Mouse (Mus musculus) cerebellum, postnatal 25 days (tissue): Measurements from ENCODE around the gene Arhgap10.

Experiments
- DNase-seq, 2 experiments: peaks; one replicate each; pipeline ENCODE4 v3.0.0; 2021; ENCODE audit warnings: mixed read lengths in 2 of 2

Arhgap10 gene

DNA sequence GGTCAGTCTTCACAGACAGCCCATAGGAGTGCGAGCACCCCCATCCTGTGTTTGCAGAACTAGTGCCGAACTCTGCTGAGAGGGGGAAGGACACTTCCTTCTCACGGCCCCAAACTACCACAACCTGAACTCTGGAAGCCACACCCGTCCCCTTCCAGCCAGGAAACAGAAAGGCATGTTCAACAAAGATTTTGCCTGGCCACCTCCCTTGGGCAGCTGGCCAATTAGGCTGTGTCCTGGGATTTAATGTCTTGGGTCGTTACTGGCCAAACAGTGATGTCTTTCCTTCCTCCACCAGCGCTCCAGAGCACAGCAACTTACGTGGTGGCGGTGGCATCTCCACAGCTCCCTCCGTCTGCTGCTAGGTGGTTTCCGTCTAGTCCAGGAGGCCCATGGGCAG lies 240.9 kb downstream of the Arhgap10 start:
- DNase-seq = no peak

DNA sequence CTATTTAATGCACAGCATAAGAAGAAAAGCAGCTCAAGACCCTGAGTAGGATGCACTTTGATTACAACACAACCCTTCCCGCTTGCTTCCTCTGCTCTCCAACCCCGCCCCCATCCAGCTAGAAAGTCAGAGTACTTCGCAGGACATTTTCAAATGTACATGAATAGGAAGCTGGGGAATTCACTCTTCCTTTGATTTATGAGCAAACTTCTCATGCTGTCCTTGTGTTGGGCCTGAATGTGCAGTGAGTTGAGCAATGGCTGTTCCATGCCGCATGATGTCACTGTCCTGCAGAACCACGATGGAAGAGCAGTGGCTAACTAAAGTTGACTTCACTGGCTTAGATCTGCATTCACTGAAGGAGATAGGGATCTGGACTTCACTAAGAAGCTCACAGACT lies 242.2 kb downstream of the Arhgap10 start:
- no peak for DNase-seq

DNA sequence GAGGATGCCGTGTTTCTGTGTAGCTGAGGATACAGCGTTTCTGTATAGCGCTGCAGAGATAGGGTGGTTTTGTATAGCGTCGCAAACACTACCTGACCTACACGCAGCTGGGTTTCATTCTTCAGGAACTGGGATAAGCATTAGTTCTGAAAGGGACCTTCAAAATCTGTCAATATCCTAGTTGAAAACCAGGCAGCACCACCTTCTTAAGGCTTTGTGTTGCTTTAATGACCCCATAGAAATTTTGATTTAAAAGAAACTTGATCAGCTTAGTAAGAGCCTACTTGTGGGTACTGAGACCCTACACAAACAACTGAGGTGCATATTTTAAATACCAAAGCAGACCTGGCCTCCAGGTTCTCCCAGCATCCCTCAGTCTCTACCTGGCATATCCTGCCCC lies 245.6 kb downstream of the Arhgap10 start:
- DNase-seq = no peak

DNA sequence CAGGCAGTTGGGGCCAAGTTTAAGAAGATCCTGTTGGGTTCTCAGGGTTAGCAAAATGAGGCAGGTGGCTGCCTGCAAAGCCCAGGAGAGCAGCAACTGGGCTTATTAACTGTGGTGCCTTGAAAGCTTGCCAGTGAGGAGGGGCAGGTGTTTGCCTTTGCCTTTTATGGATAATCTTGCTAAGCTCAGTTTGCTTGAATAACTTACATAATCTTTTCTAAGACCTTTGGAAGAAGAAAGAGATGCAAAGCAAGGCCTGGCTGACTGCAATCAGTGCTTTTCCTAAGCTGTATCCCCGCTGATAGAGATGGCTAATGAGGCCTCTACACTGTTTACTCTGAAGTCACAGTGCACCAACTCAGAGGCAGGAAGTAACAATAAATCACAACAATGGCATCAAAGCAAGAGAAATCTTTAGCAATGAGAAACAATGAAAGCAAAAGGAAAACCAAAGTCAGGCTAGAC lies 249.8 kb downstream of the Arhgap10 start:
- DNase-seq = no peak

DNA sequence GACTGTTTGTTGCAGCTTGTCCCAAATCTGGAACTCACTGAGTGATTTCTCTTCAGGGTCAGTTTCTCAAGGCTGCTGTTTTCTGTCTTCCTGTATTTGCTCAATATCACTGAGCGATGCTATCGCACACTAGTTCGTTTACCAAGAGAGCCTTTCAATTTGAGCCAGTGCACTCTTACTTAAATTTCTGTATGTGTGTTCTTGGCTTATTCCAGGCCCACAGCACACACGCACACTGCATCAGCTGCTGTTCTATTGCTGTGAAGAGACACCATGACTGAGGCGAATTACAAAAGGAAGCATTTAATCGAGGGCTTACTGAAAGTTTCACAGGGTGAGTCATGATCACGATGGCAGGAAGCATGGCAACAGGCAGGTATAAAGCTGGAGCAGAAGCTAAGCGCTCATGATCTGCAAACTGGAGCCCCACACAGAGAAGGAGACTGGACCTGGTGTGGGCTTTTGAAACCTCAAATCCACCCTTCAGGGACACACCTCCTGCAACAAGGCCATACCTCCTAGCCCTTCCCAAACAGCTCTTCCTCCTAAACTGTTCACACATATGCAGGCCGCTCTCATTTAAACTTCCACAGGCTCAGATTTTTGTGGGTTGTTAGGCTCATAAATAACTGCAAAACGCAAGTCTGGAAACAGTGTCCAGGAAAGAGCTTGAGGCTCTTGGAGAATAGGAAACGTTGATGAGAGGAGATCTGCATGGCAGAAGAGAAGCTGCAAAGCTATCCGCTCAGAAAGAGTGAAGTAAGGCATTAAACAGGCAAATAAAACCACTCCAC lies 255.3 kb downstream of the Arhgap10 start:
- no peak for DNase-seq

DNA sequence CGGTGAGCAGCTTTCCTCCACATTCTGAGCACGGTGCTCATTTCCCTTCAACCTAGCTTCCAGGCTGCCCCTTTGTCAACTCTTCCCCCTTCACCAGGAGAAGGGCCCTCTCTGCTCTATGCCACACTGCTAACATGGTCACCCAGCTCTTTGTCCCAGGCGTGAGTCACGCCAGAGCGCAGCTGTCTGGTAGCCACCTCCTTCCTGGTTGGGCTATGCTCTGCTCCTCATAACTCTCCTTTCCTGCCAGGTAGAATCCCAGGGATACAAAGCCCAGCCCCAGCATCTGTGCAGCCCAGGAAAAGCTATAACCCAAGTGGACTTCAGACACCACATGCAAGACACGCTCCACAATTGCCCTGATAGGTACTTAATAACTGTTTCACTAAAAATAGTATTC lies 256.5 kb downstream of the Arhgap10 start:
- DNase-seq = no peak

DNA sequence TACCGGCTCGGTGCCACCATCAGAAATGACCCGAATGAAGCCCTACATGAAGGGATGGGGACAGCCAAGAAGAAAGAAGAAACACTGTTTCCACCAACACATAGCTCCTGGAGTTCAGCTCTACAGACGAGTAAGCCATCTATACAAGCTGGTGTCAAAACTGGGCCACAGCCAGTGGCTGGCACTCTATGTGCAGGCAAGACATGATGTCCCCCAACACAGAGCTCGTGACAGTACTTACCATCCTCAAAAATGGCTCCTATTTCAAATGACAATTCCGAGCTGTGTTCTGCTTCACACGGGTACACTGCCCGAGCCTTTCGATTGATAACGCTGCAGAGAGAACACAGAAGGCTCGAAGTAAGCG lies 260.7 kb downstream of the Arhgap10 start:
- DNase-seq = no peak

DNA sequence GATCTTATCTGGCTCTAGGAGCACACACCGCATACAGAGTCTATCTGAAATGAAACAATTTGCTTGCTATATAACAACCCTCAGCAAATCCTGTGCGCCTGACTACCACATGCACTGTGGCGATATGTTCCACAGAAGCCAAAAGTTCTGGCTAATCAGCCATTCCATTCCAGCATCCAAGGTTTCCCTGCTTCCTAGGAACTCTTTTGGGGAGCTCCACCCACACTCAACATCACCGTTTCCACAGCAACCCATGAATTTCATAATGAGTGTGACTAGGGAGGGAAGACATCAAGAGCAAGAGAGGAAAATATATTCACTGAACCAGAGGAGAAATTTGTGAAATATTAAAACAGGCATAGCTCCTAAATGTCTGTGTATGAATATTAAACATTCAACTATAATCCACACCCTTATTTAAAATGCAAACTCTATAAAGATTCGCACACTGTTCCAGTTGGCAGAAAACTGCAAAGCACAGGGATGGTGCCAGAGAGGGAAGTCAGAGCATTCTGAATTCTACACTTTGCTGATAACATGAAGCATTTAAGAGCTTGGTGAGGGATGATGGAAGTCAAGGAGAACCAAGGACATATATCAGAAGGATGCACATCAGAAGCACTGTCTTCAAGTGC lies 261.2 kb downstream of the Arhgap10 start:
- DNase-seq = no peak

DNA sequence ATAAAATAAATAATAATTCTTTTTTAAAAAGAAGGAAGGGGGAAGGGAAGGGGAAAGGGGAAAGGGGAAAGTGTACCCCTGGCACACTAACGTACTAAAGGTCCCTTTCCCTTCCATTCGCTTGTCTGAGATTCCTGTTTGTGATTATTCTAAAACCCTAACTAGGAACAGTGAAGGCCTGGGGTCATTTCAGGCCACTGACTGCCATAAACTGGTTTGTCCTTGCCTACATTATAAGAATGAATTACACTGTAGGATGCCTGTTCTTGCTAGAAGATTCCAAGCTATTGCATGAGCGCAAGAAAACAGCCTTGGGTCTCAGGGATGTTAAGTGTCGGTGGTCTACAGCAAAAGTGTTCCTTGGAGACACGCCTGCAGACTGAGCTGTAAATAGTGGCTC lies 263.3 kb downstream of the Arhgap10 start:
- no peak for DNase-seq

DNA sequence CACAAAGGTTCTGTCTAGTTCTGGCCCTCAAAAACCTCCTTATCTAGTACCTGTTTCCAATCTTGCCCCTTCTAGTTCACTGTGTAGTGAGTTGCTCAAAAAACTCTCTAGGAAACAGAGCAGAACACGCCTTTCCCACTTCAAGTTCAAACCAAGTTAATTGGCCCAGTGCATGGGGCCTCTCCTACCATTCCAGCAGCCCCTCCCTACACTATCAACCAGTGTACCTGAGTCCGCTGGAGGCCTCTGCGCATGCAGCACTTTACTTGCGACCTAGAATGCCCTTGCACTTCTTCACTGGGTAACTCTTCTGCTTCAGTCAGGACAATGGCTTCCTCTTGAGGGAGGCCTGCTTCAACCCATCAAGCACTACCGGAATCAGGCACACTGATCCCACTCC lies 266.6 kb downstream of the Arhgap10 start:
- no peak for DNase-seq

DNA sequence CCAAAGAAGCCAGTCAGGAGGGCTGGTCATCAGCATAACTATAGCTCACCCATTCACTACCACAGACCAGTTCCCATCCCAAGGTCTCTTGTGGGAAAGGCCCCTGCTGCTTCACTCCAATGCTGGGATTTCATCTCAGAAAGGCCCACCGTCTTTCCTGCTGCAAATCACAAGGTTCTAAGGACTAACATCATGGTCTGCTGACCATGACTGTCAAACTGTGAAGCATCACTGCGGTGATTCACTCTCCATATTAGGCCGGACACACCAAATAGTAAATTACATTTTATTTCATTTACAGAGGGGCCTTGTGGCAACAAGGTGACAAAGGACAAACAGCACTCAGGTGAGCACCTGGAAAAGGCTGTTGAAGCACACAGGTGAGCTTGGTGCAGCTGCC lies 267.7 kb downstream of the Arhgap10 start:
- no peak for DNase-seq

DNA sequence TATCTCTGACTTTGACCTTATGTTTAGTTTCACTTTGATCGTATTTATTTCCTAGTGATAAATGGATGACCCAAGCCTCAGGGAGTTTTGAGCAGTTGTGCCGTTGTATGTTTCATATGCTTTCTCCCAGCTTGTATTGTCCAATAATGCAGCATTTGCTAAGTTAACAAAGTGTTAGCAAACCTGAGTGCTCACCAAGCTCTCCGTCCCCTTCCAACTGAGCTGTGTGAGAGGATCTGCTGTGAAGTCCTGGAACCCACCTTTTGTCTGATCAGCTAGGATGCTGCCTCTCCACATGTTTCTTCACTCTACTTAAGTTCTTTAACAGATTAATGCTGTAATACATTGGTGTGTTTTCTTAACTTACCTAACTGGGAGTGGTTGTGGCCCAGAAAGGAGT lies 276.4 kb downstream of the Arhgap10 start:
- no peak for DNase-seq

DNA sequence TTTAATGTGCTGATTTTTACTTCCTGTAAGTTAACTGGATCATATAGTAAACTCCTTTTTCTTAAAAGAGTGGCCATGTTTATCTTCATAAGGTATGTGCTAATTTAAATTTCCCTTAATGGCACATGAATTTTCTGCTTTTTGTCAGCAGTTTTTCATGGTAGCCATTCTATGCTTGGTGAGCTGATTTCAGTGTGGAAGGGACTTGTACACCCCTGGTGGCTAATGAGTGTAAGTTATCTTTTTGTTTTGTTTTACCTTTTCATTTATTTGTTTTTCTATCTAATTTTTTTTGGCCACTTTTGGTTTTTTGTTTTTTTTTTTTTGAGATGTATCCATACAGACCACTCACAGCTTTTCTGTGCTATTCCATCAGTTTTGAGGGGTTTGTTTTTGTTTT lies 278.3 kb downstream of the Arhgap10 start:
- DNase-seq = no peak

DNA sequence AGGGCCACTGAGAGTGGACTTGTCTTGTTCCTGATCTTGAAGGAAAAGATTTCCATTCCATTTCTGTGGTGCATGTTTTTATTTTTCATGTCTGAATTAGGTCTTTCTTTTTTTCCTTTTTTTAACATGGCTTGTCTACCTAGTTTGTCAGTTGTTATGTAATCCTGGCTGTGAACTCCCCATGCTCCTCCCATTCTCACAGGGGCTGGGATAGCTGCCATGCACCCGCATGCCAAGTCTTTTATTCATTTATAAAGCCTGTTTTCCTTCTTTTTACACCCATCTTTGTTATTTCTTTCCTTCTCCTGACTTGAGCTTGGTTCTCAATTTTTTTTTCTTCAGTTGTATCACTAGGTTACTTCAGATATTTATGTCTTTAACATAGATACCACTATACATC lies 281.1 kb downstream of the Arhgap10 start:
- peak in 1 of 2 experiments; percentile 18 for DNase-seq

DNA sequence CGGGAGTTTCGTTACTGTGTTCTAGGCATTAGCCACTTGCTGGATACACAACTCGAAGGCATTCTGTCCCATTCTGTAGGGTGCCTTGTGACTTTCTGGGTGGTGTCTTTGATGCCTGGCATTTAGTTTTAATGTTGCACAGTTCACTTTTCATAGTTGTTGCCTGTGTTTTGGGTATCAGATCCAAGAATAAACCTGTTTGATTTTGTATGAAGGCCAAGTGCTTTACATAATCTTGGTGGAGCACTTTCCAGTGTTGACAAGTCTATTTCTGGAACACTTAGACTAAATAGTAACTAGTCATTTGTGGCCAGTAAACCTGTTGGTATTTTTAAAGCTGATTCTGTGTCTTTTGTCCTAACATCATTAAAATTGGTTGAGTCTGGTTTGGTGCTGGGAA lies 285.3 kb downstream of the Arhgap10 start:
- no peak for DNase-seq

DNA sequence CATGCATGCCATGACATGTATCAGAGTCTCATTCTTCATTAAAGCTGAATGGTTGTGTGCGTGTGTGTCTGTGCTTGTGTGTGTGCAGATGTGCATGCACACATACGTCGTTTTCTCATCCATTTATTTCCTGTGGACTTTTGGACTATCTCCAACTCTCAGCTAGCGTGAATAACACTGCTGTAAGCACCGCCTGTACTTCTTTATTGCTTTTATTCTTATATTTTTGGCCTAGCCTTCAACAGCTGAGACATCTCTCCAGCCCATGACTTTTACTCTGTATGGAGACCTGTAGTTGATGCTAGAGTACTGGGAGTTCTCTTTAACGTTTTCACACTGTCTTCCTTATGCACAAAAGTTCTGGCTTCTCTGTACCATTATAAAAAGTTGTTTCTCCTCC lies 285.9 kb downstream of the Arhgap10 start:
- no peak for DNase-seq

DNA sequence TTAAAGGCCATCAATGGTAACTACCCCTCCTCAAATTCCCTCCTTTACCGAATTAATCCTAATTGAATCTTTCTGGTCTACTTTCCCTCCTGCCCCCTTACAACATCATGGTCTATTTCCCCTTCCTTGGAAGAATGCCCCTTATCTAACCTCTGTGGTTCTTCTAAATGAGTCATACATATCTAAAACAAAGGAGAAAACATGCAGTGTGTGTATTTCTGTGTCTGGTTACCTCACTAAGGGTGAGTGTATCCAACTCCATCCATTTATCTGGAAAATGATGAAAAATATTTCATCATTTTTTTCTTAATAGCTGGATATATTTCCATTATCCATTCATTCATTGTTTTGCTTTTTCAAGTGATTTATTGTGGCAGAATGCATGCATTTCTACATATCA lies 286.5 kb downstream of the Arhgap10 start:
- no peak for DNase-seq

DNA sequence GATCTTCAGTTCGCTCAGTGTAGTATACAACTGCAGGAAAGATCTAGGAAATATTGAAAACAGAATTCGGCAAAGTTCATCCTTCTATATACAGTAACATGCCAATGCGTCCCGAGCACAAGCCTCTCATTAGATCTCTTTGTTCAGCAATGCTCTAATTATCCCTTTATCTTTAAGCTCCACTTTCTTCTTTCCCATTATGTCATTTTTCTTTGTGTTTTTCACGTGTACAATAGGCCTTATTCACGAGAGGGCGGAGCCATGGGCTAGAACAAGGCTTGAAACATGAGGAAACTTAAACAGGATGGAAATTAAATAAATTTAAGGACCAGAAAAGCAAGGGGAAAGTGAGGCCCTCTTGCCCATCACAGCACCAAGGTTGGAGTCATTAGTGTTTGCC lies 289.1 kb downstream of the Arhgap10 start:
- no peak for DNase-seq

DNA sequence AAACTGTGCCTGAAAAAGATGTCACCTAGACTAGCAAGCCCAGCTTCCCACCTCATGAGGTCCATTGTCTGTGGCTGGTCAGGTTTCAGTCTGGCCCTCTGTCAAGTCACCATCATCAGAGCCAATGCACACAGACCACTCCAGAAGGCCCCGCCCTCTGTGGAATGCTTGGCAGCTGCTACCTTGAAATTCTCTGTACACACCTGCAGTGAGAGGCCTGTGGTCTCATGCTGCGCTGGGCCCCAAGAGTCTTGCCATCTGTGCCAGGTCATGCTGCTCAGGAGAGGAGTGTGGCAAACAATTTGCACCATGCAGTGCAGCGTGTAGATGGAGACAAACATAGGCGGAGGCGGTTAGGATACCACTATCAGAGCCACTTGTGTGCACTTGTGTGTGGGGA lies 290.0 kb downstream of the Arhgap10 start:
- peak; percentile 58 to 66 for DNase-seq

DNA sequence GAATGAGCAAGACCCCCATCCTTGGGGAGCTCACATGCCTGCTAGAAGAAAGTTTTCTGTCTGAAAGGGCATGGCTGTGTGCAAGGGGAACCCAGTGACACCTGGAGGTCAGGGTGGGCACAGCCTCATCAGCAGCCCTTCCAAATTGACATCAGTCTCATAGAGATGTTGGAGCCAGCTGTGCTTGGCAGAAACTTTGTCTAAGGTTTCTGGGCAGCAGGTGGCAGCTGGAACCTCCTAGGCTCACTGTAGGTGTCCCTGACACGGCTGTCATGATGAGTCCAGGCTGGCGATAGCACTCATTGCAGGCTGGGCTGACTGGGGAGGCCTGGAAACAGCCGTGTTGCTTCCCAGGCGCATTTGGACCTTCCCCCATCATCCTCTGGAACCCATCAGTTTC lies 294.6 kb downstream of the Arhgap10 start:
- no peak for DNase-seq

DNA sequence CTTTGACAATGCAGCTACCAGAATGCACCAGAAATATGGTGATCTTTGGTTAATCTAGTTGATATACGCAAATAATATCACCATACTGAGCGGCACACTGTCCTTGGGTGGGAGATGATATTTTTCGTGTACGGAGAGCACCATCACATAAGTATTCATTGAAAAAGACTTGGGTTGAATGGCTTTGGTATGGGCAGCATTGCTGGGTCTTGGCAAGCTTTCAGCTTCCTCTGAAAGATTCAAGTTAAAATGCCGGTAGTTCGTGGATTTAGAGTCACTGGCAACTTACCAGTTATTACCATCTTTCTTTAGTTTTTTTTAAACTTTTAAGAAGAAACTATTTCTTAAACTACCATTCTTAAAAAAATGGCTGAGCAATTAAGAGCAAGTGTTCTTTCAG lies 302.6 kb downstream of the Arhgap10 start:
- DNase-seq = no peak

DNA sequence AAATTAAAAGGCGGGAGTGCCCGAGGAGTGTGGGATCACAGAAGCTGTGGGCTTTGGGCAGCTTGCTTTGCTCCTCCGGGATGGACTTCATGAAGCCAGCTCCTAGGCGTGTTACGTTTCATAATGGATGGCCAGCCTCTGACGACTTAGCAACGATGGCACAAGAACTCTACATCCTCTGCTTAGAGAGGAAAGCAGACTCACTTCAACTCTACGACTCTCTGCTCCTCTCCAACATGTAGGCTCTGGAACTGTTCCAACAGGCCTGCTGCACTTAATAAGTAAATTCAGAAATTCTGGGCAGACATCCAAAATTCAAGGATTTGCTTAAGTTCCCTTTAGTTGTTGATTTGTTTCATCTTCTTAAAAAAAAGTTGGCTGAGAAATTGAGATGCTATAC lies 303.1 kb downstream of the Arhgap10 start:
- DNase-seq = no peak

DNA sequence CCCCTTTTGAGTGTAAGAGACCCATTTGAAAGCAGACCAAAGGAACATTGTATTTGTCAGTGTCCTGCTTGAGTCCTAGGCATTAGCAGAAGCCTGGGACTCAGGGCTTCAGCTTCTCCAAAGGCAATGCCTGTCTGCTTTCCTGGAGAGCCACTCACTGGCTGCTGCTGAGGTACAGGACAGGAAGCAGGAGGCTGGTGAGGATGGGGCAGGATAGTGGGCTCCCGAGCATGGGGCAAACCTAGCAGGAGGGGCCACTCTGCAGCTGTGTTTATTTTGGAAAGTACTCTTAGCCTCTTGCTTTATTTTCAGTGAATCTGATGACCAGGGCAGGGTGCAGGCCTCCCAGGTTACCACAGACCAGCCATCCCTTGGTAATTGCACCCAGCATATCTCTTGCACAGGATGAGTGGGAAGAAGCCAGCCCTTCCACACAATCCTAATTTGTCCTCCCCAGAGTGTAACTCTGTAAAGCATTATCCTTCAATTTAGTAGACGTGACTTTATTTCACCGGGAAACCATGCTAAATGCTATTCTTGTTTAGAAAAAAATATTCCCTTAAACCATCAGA lies 303.8 kb downstream of the Arhgap10 start:
- no peak for DNase-seq

DNA sequence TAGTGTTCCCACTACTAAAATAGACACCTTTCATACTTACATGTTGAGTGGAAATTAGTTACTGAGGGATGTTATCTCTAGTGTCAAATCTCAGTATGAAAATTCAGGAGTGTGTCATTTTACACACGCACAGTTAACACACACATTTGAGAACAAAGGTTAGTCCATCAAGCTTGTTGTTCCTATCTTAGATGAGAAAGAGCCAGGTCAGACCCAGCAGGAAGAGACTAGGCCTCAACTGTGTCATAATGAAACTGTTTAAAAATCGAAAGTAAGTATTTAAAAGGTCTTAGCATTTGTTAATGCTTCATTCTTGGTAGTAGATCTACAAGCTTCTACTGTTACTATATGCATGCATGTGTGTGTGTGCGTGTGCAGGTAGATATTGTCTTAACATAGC lies 308.5 kb downstream of the Arhgap10 start:
- DNase-seq = no peak
